Mouse (Mus musculus): ENCODE measurements around the gene Gm30302. TPM values are rescaled to one million over a fixed set of nuclear protein-coding genes. Genes with fewer than 3 reads are reported as not detected.

Gene Gm30302
- polyA plus RNA-seq (2015; fragmentation: Nextera tagmentation; extraction: Ambion mirVana), result not detected in 2 replicates

DNA sequence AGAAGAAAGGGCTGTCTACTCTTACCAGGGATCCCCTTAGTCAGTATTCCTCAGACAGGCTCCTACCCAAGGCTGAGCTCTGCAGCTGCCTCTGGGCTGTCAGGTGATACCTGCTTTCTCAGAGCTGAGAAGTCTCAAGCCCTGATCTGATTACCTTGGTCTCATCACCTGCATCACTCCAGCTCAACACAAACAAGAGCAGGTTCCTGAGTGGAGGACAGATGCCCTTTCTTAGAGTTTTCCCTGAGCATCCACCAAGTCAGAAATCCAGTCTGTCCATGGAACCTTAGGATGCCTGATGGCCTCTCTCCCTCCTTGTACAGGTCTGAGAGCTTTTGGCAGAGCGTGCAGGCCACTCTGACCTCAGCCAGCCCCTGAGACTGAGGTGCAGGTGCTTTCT lies at the start of gene Gm30302:
Gm30302 (minus strand) TSS at position 101 of the 400 bp plus-strand sequence.

Other genes with a start within 250 kb of the Gm30302 start
- gene Omd, start 216.5 kb downstream of the Gm30302 start, polyA plus RNA-seq (2015; fragmentation: Nextera tagmentation; extraction: Ambion mirVana), result 0.82 and 1.9 TPM in 2 replicates
- 9.7 and 18.9 TPM in 2 replicates for gene Ogn, start 191.0 kb downstream of the Gm30302 start, polyA plus RNA-seq (2015; fragmentation: Nextera tagmentation; extraction: Ambion mirVana)
- gene Cenpp, start 146.2 kb downstream of the Gm30302 start, polyA plus RNA-seq (2015; fragmentation: Nextera tagmentation; extraction: Ambion mirVana), result 6.6 and 6.8 TPM in 2 replicates
- gene Nol8, start 145.9 kb downstream of the Gm30302 start, polyA plus RNA-seq (2015; fragmentation: Nextera tagmentation; extraction: Ambion mirVana), result 14.8 and 16.7 TPM in 2 replicates
- 29.9 and 33.7 TPM in 2 replicates for gene Iars, start 116.9 kb downstream of the Gm30302 start, polyA plus RNA-seq (2015; fragmentation: Nextera tagmentation; extraction: Ambion mirVana)